Mouse (Mus musculus) c-Kit-negative CD71-positive TER-119-positive erythroid progenitor cells, embryonic 14.5 days (primary cell): Measurements from ENCODE around the gene Wdr70.

Source experiments
- DNase-seq: peaks from one replicate; pipeline ENCODE4 v3.0.0-alpha.2; 2013; ENCODE audit warnings: low read depth, low spot score

Wdr70 gene

GRCm38 (mm10) chr15:7934580-7934979 lies 164.4 kb downstream of the Wdr70 start:
- DNase-seq: no peak

- no peak for DNase-seq
Measured at GRCm38 (mm10) chr15:7934105-7934504, 164.9 kb downstream of the Wdr70 start.

DNA sequence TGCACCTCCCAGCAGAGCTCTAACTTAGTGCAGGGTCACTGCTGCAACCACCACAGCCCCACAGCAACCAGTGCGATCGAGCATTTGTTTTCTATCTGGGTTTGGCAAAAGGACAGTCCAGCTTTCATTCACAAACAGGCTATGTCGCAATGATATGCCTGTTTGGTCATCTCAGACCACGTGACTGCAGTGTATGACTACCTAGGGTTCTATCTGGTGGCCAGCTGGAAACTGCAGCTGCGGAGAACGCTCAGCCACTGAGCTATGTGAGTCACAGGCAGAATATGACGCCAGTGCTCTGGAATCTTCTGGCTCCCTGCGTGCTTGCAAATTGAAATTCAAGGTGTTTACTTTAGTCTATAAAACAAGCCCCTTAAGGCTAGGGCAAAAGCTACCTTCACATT lies 167.4 kb downstream of the Wdr70 start:
- DNase-seq: no peak

GRCm38 (mm10) chr15:7925382-7925781 lies 173.6 kb downstream of the Wdr70 start:
- no peak for DNase-seq

DNA sequence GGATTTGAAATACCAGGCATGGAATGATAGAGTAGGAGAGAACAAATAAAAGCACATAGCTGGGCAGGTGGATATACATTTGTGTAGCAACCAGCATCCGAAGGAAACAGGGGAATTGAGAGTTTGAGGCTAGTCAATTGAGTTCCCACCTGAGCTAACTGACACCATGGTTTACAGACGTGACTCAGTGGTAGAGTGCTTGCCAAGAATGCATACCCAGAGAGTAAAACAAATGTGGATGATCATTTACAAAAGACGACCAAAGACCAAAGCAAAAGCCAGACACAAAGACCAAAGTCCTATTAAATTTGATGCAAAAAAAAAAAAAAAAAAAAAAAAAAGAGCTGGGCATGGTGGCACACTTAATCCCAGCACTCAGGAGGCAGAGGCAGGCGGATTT lies 175.7 kb downstream of the Wdr70 start:
- no peak for DNase-seq

GRCm38 (mm10) chr15:7922291-7923037 lies 176.5 kb downstream of the Wdr70 start:
- no peak for DNase-seq

- no peak for DNase-seq
Measured at GRCm38 (mm10) chr15:7921124-7921523, 177.9 kb downstream of the Wdr70 start.

DNA sequence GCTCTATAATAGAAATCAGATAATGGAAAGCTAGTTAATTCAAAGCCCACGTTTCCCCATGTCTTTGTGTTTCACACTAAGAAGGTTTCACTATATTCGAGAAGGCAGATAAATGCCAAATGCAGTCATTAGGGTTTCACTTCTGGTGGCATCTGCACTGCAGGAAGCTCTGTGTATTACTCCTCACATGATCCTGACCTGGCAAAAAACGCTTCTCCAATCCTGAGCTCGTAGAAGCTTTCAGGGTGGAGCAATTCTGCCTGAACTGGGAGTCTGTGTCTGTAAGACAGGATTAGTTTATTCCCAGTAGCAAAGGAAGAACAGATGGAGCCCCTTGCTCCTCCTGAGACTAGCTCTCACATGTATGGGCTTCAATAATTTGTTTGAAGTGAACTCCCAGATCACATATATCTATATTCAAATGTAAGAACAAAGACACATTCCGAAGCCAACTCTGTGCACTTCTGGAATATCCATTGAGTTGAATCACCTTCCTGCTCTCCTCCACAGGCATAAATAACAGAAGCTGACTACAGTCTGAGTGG lies 192.4 kb downstream of the Wdr70 start:
- DNase-seq: no peak

DNA sequence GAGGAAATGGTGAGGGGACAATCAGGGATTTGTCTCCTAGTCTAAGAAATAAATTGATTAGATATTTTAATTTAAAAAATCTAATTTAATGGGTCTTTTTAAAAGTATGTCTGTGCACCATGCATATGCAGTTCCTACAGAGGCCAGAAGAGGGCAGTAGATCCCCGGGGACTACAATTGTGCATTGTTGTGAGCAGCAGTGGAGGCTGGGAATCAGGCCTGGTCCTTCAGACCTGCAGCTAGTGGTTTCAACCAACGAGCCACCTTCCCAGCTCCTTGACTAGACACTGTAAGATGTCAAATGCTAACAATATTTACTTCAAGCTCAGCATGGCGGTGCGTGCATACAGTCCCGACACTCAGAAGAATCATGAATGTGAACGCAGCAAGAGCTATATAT lies 199.7 kb downstream of the Wdr70 start:
- no peak for DNase-seq

GRCm38 (mm10) chr15:7891547-7892282 lies 207.3 kb downstream of the Wdr70 start:
- DNase-seq: no peak

DNA sequence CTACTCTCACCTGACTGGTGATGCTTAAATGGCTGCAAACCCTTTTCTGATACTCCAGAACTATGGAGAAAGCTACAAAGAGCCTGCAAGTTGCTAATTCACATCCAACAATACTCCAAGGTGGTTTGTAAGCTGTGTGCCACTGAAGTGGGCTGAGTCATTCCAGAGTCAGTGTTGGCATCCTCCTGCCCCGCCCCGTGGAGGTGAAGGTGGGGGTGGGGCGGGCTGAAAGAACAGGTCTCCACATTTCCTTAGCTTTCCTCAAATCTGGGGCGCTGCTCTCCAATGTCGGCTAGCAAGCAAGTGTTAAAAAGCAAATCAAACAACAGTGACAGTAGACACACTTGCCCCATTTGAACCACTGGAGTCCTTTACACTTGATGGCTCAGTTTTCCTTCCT lies 208.7 kb downstream of the Wdr70 start:
- DNase-seq: no peak

GRCm38 (mm10) chr15:7889362-7889674 lies 209.7 kb downstream of the Wdr70 start:
- no peak for DNase-seq

- DNase-seq: no peak
Measured at GRCm38 (mm10) chr15:7888617-7889361, 210.2 kb downstream of the Wdr70 start.

DNA sequence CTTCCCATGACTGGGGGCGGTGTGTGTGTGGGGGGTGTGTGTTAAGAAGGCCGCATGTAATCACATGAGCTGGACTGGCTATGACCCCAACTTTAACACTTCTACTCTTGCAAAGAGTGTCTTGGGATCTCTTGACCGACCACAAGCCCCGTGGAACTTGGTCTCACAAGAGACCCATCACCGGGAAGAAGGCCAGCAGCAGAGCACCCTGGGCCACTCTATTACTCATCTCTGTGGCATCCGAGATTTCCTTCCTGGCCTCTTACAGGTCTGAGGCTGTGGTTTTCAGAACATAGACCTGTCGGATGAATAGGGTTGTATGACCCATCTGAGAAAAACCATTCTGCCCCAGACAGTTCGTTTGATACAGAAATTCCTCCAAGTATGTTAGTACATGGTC lies 212.4 kb downstream of the Wdr70 start:
- DNase-seq: no peak

DNA sequence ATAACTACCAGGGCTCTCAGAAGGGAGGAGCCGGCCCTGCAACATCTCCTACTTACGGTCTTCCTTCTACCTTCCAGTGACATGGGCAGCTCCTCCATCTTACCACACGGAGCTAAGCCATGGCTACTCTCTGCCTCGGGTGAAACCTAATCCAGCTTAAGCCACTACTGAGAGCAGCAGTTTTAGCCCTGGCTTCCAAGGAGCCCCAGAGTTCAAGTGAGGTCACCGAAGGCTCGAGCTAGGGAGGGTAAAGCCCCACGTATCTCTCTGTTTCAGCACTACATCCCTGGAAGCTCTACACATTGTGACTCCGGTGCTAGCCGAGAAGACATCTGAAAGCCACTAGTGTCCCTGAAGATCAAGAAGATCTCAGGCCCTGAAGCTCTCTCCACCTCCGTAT lies 213.9 kb downstream of the Wdr70 start:
- no peak for DNase-seq

- no peak for DNase-seq
Measured at GRCm38 (mm10) chr15:7884181-7884580, 214.8 kb downstream of the Wdr70 start.

- no peak for DNase-seq
Measured at GRCm38 (mm10) chr15:7879956-7880355, 219.1 kb downstream of the Wdr70 start.

DNA sequence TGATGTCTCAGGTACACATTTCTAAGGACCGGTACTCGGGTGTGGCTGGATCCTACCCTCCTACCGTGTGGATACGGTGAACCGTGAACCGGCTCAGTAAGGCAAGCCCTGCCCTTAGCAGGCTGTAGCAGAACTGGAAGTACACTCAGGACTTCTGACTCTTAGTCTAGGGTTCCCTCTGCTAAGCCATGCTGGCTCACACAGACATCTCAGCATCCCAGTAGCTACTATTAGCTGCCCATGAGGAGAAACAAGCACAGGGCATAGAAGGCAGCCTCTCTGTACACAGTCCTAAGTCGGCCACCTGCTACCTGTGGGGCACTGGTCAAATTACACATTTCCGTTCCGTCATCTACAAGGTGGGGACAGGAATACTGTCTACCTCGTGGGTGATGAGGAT lies 220.1 kb downstream of the Wdr70 start:
- DNase-seq: no peak

GRCm38 (mm10) chr15:7877560-7878467 lies 221.2 kb downstream of the Wdr70 start:
- no peak for DNase-seq

- DNase-seq: no peak
Measured at GRCm38 (mm10) chr15:7875879-7876278, 223.1 kb downstream of the Wdr70 start.

GRCm38 (mm10) chr15:7872473-7872872 lies 226.5 kb downstream of the Wdr70 start:
- DNase-seq: no peak
